Mouse (Mus musculus): ENCODE measurements at regions not wholly inside any gene's neighbourhood (a gene's known extent, or its start where the extent isn't known, plus 50 kb on each side); places are given as distances from the start of the nearest gene placed in this dataset.

GRCm38 (mm10) chr5:39292849-39293248 is 416.2 kb upstream of the Clnk start:
- TF ChIP-seq POLR2A (IDR thresholded peaks at IDR 0.05; ENCODE audit: insufficient read depth, low read length) (no peak), EP300 (IDR thresholded peaks at IDR 0.05; ENCODE audit: insufficient read depth, low read depth, low read length) (no peak), CTCF (IDR thresholded peaks at IDR 0.05; ENCODE audit: low read depth, low read length) (no peak)

All from ES-Bruce4 (cell line).